Mouse (Mus musculus): ENCODE results near the gene Rfx2. TPM values are rescaled to one million over a fixed set of nuclear protein-coding genes. Genes with fewer than 3 reads are reported as not detected.

The Rfx2 gene
- polyA plus RNA-seq, 1 experiment from 2014 or later: 3.7 TPM

DNA sequence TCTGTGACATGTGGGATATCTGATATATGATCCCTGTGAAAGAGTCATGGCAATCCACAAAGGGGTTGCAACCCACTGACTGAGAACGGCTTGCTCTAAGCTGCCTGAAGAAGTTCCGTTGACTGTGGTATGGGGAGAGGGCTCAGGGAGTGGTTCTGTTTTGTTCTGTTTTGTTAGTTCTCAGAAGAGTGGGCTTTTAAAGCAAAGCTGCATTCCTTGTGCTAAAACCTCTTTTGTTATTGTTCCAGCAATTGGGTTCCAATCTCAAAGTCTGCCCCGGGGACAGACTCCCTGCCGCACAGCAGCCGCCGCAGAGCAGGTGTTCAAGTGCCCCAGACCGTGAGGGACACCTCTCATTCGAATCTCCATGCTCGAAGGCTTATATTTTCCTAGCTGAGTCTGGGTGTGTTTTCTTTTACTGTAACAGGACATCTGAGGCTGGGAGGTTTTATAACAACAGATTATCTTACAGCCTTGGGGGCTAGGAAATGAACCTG, 38.7 kb upstream of the Rfx2 start:
- H3K9ac ChIP-seq (replicated peaks; ENCODE audit: low read depth, low read length): no peak overlapping the region
- H3K4me3 ChIP-seq (replicated peaks; ENCODE audit: low read length): no peak overlapping the region
- WGBS: 49% methylated on average over 9 of the region's 9 CpGs
- H3K4me1 ChIP-seq (replicated peaks; ENCODE audit: control insufficient read depth, insufficient read depth, low read length): no peaks in the 10 kb centered on the region
- no peak overlapping the region for H3K27ac ChIP-seq (ENCODE audit: low read length)
- no peak overlapping the region for H3K4me2 ChIP-seq (ENCODE audit: low read length)
- no peak for ATAC-seq
- H3K27me3 ChIP-seq (replicated peaks; ENCODE audit: control insufficient read depth, insufficient read depth, low read length): no peaks in the 10 kb centered on the region
- H3K36me3 ChIP-seq (ENCODE audit: control insufficient read depth, insufficient read depth): no peaks in the 10 kb centered on the region
- H3K9me3 ChIP-seq (ENCODE audit: control insufficient read depth, low read length): no peaks in the 10 kb centered on the region

DNA sequence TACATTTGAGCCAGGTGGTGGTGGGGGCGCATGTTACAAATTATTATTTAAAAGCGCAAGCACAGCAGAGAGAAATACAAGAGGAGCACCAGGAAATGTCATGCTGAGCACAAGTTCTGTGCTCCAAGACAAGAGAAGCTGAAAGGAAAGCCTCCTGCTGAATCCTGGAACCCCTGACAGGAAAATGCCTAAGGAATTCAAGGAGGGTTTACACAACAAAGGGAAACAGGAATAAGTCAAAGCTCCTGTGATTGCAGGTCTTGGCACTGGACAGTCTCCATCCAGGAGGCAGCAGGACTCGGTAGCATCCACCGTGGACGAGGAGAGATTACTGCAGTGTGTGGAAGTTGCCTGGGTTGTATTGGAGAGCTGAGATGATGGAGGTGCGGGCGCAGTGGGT, 35.3 kb upstream of the Rfx2 start:
- no peak overlapping the region for H3K4me2 ChIP-seq (ENCODE audit: low read length)
- no peak for ATAC-seq
- H3K9me3 ChIP-seq (ENCODE audit: control insufficient read depth, low read length): no peaks in the 10 kb centered on the region
- no peaks in the 10 kb centered on the region for H3K27me3 ChIP-seq (replicated peaks; ENCODE audit: control insufficient read depth, insufficient read depth, low read length)
- H3K4me3 ChIP-seq (replicated peaks; ENCODE audit: low read length): no peak overlapping the region
- H3K4me1 ChIP-seq (replicated peaks; ENCODE audit: control insufficient read depth, insufficient read depth, low read length): no peaks in the 10 kb centered on the region
- no peak overlapping the region for H3K27ac ChIP-seq (ENCODE audit: low read length)
- 76% methylated on average over 7 of the region's 7 CpGs for WGBS
- H3K9ac ChIP-seq (replicated peaks; ENCODE audit: low read depth, low read length): no peak overlapping the region
- no peaks in the 10 kb centered on the region for H3K36me3 ChIP-seq (ENCODE audit: control insufficient read depth, insufficient read depth)

DNA sequence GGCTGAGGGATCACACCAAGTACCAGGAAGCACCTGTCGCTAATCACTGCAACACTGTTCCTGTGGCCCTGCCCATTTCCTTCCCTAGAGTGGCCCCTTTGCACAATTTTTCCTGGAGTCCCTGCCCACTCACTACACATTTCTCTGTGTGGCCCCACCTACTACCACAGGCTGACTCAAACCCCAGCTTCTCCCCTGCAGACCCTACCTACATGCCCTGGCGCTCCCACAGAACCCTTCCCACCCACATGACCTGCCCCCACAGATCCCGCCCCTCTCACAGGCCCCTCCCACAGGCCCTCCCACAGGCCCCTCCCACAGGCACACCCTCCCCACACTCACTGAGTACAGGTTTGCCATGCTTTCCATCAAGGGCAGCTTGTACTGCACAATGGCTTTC, 30.4 kb upstream of the Rfx2 start:
- Histone ChIP-seq H3K9ac (replicated peaks; ENCODE audit: low read depth, low read length) (no peak overlapping the region), H3K27me3 (replicated peaks; ENCODE audit: control insufficient read depth, insufficient read depth, low read length) (no peaks in the 10 kb centered on the region), H3K4me1 (replicated peaks; ENCODE audit: control insufficient read depth, insufficient read depth, low read length) (no peaks in the 10 kb centered on the region), H3K36me3 (ENCODE audit: control insufficient read depth, insufficient read depth) (no peaks in the 10 kb centered on the region), H3K4me2 (ENCODE audit: low read length) (no peak overlapping the region), H3K9me3 (ENCODE audit: control insufficient read depth, low read length) (no peaks in the 10 kb centered on the region), H3K4me3 (replicated peaks; ENCODE audit: low read length) (no peak overlapping the region), H3K27ac (ENCODE audit: low read length) (no peak overlapping the region)
- WGBS: 68% methylated on average over 3 of the region's 3 CpGs
- ATAC-seq: no peak

DNA sequence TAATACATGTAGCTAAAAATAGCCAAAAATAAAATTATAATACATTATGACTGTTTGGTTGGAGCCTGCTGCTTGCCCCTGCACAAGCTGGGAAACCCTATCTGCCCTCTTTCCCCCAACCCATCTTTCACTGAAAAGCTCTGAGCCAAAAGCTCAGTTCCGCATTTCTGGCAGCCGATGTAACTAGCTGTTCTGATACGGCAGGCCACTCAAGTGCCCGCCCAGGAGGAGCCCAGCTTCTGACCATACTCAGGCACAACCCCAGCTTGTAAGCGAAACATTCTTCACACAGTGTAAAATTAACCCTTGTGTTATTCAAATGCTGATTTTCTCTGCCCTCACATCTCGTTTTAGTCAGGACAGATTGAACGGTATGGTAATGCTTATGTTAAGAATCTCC, 28.1 kb upstream of the Rfx2 start:
- Histone ChIP-seq H3K9me3 (ENCODE audit: control insufficient read depth, low read length) (no peaks in the 10 kb centered on the region), H3K4me1 (replicated peaks; ENCODE audit: control insufficient read depth, insufficient read depth, low read length) (no peaks in the 10 kb centered on the region), H3K27me3 (replicated peaks; ENCODE audit: control insufficient read depth, insufficient read depth, low read length) (no peaks in the 10 kb centered on the region), H3K27ac (ENCODE audit: low read length) (no peak overlapping the region), H3K4me2 (ENCODE audit: low read length) (no peak overlapping the region), H3K9ac (replicated peaks; ENCODE audit: low read depth, low read length) (no peak overlapping the region), H3K36me3 (ENCODE audit: control insufficient read depth, insufficient read depth) (no peaks in the 10 kb centered on the region), H3K4me3 (replicated peaks; ENCODE audit: low read length) (no peak overlapping the region)
- WGBS: 35% methylated on average over 7 of the region's 7 CpGs
- ATAC-seq: no peak

DNA sequence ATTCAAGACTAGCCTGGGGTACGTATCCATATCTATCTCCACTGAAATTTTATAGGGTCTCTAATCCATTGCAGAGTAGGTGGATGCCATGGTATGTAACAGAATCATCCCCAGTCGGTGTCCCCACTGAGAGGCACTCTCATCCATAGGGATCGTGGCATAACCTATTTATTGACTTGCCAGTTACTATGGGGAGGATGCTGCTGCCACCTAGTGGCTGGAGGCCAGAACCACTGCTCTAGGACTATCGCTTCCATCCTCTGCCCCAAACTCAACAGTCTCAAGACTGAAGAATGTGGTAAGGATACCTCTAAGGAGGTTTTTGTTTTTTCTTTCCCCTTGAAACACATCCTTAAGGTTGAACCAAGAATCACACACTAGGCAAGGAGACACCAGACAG, 27.4 kb upstream of the Rfx2 start:
- WGBS: 51% methylated on average over 4 of the region's 4 CpGs
- no peak for ATAC-seq
- H3K4me2 ChIP-seq (ENCODE audit: low read length): no peak overlapping the region

DNA sequence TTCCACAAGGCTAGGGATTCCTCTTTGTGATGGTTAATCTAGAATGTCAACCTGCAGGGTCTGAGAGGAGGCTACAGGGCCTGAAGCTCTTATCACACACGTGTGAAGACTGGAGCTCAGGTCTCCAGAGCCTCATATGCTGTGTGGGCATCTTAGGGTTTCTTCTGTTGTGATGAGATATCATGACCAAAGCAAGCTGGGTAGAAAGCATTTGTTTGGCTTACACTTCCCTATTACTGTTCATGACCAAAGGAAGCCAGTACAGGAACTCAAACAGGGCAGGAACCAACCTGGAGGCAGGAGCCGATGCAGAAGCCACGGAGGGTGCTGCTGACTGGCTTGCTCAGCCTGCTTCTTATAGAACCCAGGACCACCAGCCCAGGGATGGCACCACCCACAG, 24.6 kb upstream of the Rfx2 start:
- Histone ChIP-seq H3K9ac (replicated peaks; ENCODE audit: low read depth, low read length) (no peak overlapping the region), H3K27me3 (replicated peaks; ENCODE audit: control insufficient read depth, insufficient read depth, low read length) (no peaks in the 10 kb centered on the region), H3K36me3 (ENCODE audit: control insufficient read depth, insufficient read depth) (no peaks in the 10 kb centered on the region), H3K4me1 (replicated peaks; ENCODE audit: control insufficient read depth, insufficient read depth, low read length) (no peaks in the 10 kb centered on the region), H3K4me3 (replicated peaks; ENCODE audit: low read length) (no peak overlapping the region), H3K4me2 (ENCODE audit: low read length) (no peak overlapping the region), H3K27ac (ENCODE audit: low read length) (no peak overlapping the region), H3K9me3 (ENCODE audit: control insufficient read depth, low read length) (no peaks in the 10 kb centered on the region)
- ATAC-seq: no peak
- 74% methylated on average over 3 of the region's 3 CpGs for WGBS

More for the DNA sequence above, 27.4 kb upstream of the Rfx2 start:
- Histone ChIP-seq H3K9ac (replicated peaks; ENCODE audit: low read depth, low read length) (no peak overlapping the region), H3K36me3 (ENCODE audit: control insufficient read depth, insufficient read depth) (no peaks in the 10 kb centered on the region), H3K4me3 (replicated peaks; ENCODE audit: low read length) (no peak overlapping the region), H3K27ac (ENCODE audit: low read length) (no peak overlapping the region), H3K4me1 (replicated peaks; ENCODE audit: control insufficient read depth, insufficient read depth, low read length) (no peaks in the 10 kb centered on the region), H3K27me3 (replicated peaks; ENCODE audit: control insufficient read depth, insufficient read depth, low read length) (no peaks in the 10 kb centered on the region), H3K9me3 (ENCODE audit: control insufficient read depth, low read length) (no peaks in the 10 kb centered on the region)

DNA sequence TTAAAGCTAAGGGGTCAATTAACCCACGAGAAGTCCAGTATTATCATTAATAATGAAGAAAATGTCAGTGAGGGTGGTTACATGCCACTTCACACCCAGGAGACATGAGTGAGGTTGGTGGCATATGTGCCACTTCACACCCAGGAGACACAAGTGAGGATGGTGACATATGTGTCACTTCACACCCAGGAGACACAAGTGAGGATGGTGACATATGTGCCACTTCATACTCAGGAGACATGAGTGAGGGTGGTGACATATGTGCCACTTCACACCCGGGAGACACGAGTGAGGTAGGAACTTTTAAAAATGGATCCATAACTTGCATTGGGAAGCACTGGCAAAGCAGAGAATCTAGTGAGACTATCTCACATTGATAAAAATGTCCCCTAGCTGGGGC, 20.4 kb upstream of the Rfx2 start:
- Histone ChIP-seq H3K4me2 (ENCODE audit: low read length) (no peak overlapping the region), H3K27me3 (replicated peaks; ENCODE audit: control insufficient read depth, insufficient read depth, low read length) (no peaks in the 10 kb centered on the region)
- ATAC-seq: 0 out of 2 replicates have a peak, but pooled peaks have one; percentile 28

DNA sequence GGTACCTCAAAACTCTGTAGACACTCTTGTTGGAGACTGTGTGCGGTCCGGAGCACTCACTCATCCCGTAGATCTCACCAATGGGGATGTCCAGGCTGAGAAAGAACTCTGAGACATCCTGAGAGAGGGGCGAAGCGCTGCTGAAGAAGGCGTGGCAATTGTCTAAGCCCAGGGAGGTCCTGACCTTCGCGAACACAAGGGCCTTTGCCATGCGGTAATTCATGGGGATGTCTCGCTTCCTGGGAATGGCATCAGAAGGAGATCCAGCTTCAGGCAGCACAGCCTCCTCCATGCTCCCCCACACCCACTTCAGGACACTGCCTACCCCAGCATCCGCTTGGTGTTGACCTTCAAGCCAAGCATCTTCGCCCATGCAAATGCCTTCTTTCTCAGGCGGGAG, 18.9 kb upstream of the Rfx2 start:
- no peak for ATAC-seq
- Histone ChIP-seq H3K9ac (replicated peaks; ENCODE audit: low read depth, low read length) (no peak overlapping the region), H3K27me3 (replicated peaks; ENCODE audit: control insufficient read depth, insufficient read depth, low read length) (no peaks in the 10 kb centered on the region), H3K36me3 (ENCODE audit: control insufficient read depth, insufficient read depth) (no peaks in the 10 kb centered on the region), H3K4me1 (replicated peaks; ENCODE audit: control insufficient read depth, insufficient read depth, low read length) (no peaks in the 10 kb centered on the region), H3K4me3 (replicated peaks; ENCODE audit: low read length) (no peak overlapping the region), H3K9me3 (ENCODE audit: control insufficient read depth, low read length) (no peaks in the 10 kb centered on the region), H3K4me2 (ENCODE audit: low read length) (no peak overlapping the region), H3K27ac (ENCODE audit: low read length) (no peak overlapping the region)
- 82% methylated on average over 13 of the region's 13 CpGs for WGBS

More for the DNA sequence above, 20.4 kb upstream of the Rfx2 start:
- WGBS: 51% methylated on average over 3 of the region's 3 CpGs
- Histone ChIP-seq H3K9me3 (ENCODE audit: control insufficient read depth, low read length) (no peaks in the 10 kb centered on the region), H3K4me1 (replicated peaks; ENCODE audit: control insufficient read depth, insufficient read depth, low read length) (no peaks in the 10 kb centered on the region), H3K36me3 (ENCODE audit: control insufficient read depth, insufficient read depth) (no peaks in the 10 kb centered on the region), H3K4me3 (replicated peaks; ENCODE audit: low read length) (no peak overlapping the region), H3K27ac (ENCODE audit: low read length) (no peak overlapping the region), H3K9ac (replicated peaks; ENCODE audit: low read depth, low read length) (no peak overlapping the region)

DNA sequence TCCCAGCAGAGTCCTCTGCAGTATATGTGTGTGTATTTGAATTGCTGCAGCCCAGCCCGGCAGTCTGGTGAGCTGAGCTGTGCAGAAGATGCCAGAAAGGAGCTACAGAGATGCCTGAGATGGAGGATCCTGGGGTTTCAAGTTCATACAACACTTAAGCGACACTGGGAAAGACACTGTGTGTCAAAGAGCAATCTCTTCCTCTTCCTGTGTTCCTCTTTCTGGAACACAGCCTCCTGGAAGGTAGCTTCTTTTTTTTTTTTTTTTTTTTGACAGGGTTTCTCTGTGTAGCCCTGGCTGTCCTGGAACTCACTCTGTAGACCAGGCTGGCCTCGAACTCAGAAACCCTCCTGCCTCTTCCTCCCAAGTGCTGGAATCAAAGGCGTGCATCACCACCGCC, 18.0 kb upstream of the Rfx2 start:
- Histone ChIP-seq H3K27me3 (replicated peaks; ENCODE audit: control insufficient read depth, insufficient read depth, low read length) (no peaks in the 10 kb centered on the region), H3K4me3 (replicated peaks; ENCODE audit: low read length) (no peak overlapping the region), H3K27ac (ENCODE audit: low read length) (no peak overlapping the region), H3K4me2 (ENCODE audit: low read length) (no peak overlapping the region), H3K9me3 (ENCODE audit: control insufficient read depth, low read length) (no peaks in the 10 kb centered on the region), H3K36me3 (ENCODE audit: control insufficient read depth, insufficient read depth) (no peaks in the 10 kb centered on the region), H3K9ac (replicated peaks; ENCODE audit: low read depth, low read length) (no peak overlapping the region), H3K4me1 (replicated peaks; ENCODE audit: control insufficient read depth, insufficient read depth, low read length) (no peaks in the 10 kb centered on the region)
- 84% methylated on average over 5 of the region's 5 CpGs for WGBS
- no peak for ATAC-seq

DNA sequence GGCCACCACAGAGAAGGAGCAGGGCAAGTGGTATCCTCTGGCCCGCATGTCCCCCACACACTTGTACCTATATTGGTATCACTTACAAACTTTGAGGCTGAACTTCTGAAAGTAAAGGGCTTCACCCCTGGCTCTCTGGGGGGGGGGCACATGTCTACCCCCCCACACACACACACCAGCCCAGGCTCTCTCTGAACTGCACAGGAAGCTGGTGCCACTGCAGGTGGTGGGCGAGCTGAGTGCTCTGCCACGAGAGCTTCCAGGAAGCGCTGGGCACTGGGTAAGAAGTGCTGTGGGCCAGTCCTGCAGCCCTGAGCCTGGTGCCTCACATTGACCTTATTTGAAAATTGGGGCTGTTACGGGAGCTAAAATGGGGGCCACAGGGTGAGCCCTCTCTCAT, 12.9 kb upstream of the Rfx2 start:
- Histone ChIP-seq H3K36me3 (ENCODE audit: control insufficient read depth, insufficient read depth) (no peaks in the 10 kb centered on the region), H3K27ac (ENCODE audit: low read length) (no peak overlapping the region), H3K27me3 (replicated peaks; ENCODE audit: control insufficient read depth, insufficient read depth, low read length) (no peaks in the 10 kb centered on the region), H3K4me3 (replicated peaks; ENCODE audit: low read length) (no peak overlapping the region), H3K9ac (replicated peaks; ENCODE audit: low read depth, low read length) (no peak overlapping the region), H3K4me1 (replicated peaks; ENCODE audit: control insufficient read depth, insufficient read depth, low read length) (no peaks in the 10 kb centered on the region), H3K4me2 (ENCODE audit: low read length) (no peak overlapping the region), H3K9me3 (ENCODE audit: control insufficient read depth, low read length) (no peaks in the 10 kb centered on the region)
- no peak for ATAC-seq
- 92% methylated on average over 5 of the region's 5 CpGs for WGBS

Measured in forebrain, embryonic 16.5 days (tissue).